Mouse (Mus musculus): ENCODE data around the gene Trabd2b. TPM values are rescaled to one million over a fixed set of nuclear protein-coding genes. Genes with fewer than 3 reads are reported as not detected.

The Trabd2b gene
- total RNA-seq, 1 experiment from 2014 or later = 0.38 TPM

DNA sequence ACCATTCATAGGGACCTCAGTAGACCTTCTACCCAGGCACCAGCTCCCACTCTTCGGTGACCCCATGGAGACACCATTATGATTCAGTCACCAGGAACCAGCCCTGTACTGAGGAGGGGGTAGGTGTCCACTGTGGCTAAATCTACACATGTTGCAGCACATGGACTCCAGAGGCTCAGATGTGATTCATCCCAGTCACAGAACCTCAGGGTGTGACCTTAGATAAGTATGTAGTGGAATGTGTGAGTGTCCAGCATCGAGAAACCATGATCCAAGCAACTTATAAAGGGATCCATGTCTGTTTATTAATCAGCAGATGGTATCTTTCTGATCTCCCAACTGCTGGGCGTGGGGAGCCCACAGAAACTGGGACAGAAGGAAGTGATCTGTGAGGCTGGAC, 18.2 kb upstream of the Trabd2b start:
- ATAC-seq (replicated peaks; ENCODE audit: insufficient number of reproducible peaks, low FRiP score, low TSS enrichment, poor library complexity, severe bottlenecking) = no peak

DNA sequence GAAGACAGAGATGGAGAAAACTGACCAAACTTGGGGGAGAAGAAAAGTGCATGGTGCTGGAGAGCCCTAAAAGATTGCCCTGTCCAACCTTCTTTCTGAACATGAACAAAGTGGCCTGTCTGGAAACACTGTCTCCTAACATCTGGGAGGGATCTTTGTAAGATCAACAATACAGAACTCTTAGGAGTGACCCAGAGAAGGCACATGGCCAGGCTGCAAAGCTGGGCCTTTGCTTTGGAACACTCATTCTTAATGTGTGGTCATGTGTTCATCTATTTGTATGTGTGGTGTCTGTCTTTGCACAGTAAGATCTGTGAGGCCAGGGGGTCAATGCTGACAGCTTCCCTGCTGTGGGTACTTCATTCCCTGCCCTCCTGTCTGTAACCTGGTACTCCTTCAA, 16.9 kb upstream of the Trabd2b start:
- no peak for ATAC-seq (replicated peaks; ENCODE audit: insufficient number of reproducible peaks, low FRiP score, low TSS enrichment, poor library complexity, severe bottlenecking)

DNA sequence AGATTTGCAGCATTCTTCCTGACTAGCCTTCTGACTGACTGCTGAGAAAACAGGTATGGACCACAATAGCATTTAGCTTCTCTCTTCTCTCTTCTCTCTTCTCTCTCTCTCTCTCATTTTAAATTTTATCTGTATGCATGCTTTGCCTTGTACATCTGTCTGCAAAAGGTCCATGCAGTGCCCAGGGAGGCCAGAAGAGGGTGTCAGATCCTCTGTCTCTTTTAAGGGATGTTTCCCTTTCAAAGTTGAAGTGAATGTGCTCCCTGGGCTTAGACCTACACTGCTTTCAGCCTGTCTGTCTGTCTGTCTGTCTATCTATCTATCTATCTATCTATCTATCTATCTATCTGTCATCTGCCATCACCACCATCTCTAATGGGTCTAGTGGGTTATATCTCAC, 8.9 kb upstream of the Trabd2b start:
- ATAC-seq (replicated peaks; ENCODE audit: insufficient number of reproducible peaks, low FRiP score, low TSS enrichment, poor library complexity, severe bottlenecking) = no peak

DNA sequence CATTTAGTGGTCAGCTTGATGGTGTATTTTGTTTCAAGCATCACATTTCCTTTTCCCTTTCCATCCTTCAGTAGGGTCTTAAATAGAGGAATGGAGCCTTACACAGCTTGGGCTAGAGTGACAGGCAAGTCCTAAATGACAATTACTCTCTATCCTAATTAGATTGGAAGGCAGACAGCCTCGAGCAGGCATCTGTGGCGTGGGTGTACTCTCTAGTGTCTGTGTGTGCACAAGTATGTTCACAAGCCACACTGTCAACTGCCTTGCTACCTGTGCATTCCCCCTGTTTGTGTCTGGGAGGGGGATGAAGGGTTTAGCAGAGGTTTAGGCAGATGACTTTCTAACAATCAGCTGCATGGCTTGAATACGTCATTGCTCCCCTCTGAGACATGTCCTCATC, 6.7 kb upstream of the Trabd2b start:
- ATAC-seq (replicated peaks; ENCODE audit: insufficient number of reproducible peaks, low FRiP score, low TSS enrichment, poor library complexity, severe bottlenecking) = no peak

DNA sequence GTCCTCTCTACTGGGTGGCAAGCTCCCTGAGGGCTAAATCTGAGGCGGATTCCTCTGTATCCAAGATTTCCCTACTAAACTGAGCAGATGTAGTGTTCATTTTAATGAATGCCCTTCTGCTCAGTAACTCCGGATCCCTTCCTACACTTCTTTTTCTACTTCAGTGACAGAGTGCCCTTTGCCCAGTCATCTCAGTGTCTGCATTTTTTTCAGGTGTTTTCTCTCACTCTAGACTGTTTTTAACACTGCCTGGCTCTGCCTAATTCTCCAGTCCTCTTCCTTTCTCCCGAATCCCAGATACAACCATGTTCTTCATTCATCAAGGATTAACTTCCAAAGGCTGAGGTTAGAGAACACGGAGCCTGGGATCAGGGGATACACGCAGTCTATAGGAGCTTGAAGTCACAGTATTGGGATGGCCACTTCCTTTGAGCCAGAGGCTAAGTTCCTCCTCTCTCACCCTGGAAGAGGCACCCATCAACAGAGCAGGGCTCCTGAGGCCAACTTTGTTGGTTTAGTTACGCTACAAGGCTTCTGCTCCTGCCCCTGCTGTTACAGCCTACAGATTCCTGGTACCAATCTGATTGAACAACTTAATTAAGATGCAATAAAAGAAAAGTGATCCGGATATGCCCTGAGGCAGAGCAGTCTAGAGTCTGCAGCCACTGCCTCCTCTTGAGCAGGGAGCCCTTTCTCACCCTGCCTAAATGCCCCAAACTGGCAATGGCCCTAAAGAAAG, 4.4 kb upstream of the Trabd2b start:
- no peak for ATAC-seq (replicated peaks; ENCODE audit: insufficient number of reproducible peaks, low FRiP score, low TSS enrichment, poor library complexity, severe bottlenecking)

DNA sequence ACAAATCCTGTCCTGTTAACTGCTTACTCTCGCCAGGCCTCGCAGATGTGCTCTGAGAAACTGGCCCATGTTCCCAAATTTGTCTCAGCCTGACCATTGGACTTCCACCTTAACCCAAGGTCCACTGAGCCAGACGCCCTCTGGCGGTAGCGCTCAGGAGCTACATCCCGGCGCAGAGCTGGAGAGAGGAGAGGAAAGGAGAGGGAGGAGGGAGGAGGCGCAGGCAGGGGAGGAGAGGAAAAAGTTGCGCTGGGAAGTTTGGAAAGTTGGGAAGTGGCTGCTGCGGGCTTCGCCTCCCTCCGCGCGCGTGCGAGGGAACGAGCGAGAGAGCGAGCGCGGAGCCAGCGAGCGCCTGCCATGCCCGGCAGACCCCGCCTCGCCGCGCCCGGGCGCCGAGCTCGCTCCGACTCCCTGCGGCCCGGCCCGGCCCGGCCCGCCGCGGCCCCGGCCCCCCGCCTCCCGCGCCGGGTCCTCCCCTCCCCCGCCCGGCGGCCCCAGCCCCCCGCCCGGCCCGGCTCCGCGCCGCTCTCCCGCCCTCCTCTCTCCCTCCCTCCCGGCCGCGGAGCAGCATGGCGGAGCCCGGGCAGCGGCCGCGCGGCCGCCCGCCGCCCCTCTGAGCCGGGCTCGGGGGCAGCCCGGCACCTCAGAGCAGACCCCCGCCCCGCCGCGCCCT, 706 bp upstream of the Trabd2b start:
- 0 out of 2 replicates have a peak, but pooled peaks have one; percentile 24 for ATAC-seq (replicated peaks; ENCODE audit: insufficient number of reproducible peaks, low FRiP score, low TSS enrichment, poor library complexity, severe bottlenecking)

DNA sequence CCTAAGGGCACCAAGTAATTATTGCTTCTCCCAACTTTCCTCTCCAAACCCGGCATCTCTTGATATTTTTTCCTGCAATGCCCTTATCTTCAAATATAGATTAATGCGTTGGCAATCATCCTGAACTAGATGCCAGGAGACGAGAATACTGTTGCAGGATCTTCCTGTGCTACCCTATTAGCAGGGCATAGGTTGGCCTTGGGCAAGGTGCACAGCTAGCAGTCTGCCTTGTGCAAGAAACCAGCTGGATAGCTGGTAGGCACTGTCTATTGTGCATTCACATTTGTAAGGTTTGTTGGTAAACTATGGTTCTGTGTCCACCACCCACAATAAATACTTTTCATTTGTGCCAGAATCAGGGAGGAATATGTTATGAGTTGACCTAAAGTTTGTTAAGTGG, 992 bp downstream of the Trabd2b start:
- no peak for ATAC-seq (replicated peaks; ENCODE audit: insufficient number of reproducible peaks, low FRiP score, low TSS enrichment, poor library complexity, severe bottlenecking)

DNA sequence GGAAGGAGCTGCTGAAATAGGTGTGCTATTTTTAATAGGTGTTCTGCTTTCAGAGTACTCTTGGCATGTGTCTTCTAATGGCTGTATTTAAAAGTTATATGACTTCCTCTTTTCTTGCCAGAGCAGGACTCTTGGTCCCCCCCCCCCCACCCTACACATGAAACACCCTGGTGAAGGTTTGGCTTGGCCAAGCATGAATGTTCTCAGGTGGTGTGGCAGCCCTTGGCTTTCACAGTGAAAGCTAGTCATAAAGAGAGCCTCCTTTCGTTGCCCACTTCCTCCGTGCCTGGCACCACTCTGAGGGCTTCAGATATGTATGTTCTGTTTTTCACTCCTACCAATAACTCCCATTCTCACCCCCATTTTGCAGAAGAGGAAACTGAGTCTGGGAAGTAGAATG, 1.8 kb downstream of the Trabd2b start:
- ATAC-seq (replicated peaks; ENCODE audit: insufficient number of reproducible peaks, low FRiP score, low TSS enrichment, poor library complexity, severe bottlenecking) = no peak

DNA sequence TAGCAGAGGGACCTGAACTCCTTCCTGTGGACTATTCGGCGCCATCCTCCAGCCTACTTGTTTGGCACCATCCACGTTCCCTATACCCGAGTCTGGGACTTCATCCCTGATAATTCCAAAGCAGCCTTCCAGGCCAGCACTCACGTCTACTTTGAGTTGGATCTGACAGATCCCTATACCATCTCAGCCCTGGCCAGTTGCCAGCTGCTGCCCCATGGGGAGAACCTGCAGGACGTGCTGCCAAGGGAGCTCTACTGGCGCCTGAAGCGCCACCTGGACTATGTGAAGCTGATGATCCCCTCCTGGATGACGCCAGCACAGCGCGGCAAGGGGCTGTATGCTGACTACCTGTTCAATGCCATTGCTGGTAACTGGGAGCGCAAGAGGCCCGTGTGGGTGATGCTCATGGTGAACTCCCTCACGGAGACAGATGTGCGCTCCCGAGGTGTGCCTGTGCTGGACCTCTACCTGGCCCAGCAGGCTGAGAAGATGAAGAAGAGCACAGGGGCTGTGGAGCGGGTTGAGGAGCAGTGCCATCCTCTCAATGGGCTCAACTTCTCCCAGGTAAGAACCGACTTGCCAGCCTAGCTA, 2.5 kb downstream of the Trabd2b start:
- ATAC-seq (replicated peaks; ENCODE audit: insufficient number of reproducible peaks, low FRiP score, low TSS enrichment, poor library complexity, severe bottlenecking) = no peak; the same call in 1 of the 2 replicates

DNA sequence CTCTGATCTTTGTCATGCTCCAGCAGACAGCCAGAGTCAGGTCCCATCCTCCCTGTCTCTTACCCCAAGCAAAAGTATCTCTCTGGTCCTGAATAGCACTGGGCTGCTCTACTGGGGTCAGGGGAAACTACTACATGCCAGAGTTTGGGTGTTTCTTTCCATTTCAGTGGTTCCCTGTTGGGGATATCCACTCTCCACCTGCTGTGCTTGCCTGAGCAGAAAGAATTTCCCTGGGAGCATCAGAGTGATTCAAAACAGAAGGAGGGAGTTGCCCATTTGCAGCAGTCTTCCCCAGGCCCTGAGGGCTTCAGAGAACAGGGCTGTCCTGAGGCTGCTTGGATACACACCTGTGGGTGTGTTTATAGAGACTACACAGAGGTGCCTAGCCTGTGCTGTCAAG, 3.0 kb downstream of the Trabd2b start:
- ATAC-seq (replicated peaks; ENCODE audit: insufficient number of reproducible peaks, low FRiP score, low TSS enrichment, poor library complexity, severe bottlenecking) = no peak

DNA sequence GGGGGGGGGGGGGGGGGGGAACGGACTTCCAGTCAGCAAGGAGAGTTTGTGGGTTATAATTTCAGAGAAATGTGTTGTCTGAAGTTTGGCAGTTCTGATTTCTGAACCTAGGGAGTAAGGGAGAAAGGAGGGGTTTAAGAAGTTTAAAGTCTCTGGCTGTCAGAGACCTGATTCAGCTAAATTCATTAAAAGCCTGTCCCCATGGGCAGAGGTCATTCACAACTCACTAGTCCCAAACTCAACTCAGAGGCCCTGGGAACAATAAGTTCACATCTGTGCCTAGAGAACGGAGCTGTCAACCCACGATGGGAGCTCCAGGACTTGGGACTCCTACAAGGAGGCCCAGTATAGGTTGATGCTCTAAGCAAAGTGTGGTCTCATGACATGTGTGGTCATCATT, 3.5 kb downstream of the Trabd2b start:
- no peak for ATAC-seq (replicated peaks; ENCODE audit: insufficient number of reproducible peaks, low FRiP score, low TSS enrichment, poor library complexity, severe bottlenecking)

DNA sequence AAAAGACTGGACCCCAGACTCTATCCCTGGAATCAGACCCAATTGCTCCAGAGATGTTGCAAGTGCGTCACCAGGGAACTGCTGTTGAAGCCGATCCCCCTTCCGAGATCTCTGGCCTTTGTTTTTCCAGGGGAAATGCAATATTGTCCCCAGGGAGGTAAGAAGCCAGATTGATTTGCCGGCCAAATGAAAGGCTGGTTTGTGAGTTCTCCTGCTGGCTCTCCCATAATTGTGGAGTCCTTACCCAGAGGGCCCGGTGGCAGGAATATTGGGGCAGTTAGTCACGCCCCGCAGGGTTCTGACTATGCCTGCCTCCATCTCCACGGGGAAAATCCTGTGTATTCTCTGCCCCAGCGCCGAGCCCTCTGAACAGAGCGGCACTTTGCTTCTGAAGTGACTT, 3.9 kb downstream of the Trabd2b start:
- ATAC-seq (replicated peaks; ENCODE audit: insufficient number of reproducible peaks, low FRiP score, low TSS enrichment, poor library complexity, severe bottlenecking) = no peak

DNA sequence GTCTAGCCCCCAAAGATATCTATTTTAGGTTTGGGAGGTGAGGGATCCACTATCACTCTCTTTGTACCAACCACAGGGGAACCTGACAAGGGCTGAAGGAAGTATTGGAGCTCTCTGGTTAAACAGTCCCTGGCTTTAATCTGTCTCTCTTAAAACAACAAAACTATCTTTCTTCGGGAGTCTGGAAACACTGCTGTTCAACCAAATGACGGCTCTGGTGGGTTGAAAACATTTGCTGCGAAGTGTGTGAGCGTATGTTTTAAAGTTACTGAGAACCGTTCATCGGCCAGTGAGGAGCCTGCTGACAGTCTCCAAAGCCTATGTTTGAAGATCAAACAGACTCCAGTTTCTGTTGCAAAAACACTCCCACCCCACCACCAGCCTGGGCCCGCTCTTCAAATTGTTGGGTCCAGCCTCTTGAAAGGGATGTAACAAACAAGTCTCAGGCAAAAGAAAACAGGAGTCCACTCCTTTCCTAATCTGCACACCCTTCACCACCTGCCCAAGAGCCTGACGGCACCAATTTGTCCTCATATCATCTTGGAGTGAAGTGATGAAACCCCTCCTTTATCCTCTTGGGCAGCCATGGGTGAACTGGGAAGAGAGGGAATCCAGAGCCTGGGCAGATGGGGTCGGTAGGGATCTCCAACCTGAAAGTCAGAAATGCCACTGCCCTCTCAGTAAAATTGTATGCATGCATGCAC, 4.6 kb downstream of the Trabd2b start:
- ATAC-seq (replicated peaks; ENCODE audit: insufficient number of reproducible peaks, low FRiP score, low TSS enrichment, poor library complexity, severe bottlenecking) = no peak

DNA sequence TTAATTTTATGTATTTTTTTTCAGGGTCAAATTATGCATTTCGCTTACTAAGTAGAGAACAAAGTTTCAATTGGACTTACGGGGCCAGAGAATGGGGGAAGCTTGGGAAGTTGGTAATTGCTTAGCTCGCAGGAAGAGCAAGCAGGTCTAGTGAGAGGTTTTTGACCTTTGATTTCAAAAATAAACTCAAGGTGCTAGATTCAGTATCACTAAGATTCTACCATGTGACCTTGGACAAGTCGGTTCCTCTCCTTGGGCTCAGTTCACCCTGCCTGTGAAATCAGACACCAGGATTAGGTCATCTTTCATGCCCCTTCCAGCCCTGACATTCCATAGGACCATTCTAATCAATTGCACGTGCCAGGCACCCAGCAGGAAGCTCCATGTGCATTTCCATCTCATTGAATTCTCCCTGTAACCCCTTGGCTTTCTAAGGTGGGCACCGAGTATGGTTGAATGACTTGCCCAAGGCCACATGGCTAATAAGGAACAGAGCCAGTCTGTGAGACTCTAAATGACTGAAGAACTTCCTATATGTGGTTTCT, 5.4 kb downstream of the Trabd2b start:
- no peak for ATAC-seq (replicated peaks; ENCODE audit: insufficient number of reproducible peaks, low FRiP score, low TSS enrichment, poor library complexity, severe bottlenecking)

DNA sequence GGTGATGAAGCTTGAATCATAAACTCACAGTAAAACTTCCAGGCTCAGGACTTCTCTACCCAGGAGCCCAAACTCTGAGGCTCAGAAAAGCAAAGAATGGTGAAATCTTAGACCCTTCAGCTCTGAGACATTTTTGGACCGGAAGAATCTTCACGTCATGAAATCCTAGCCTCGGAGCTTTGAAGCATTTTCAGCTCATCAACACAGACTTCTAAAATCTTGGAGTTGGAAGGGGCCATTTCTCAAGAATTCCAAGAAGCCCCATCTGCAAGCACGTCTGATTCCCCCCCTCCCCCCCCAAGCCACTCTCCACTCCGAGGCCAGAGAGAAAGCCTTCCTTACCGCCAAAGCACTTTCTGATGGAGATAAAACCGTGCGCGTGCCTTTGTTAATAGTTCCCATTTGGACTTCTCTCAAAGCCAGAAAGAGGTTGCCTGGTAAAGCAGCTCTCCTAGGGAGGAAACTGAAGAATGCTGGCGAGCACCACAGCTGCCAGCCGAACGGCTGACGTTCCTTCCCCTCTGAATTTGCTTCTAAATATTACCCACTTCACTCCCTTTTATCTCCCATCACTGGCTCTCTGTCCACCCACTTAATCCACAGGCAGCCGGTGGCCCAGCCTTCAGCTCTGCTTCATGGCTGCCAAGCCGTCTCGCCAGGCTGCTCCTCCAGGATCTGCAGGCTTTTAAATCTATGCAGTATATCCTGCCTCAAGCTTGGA, 9.6 kb downstream of the Trabd2b start:
- ATAC-seq (replicated peaks; ENCODE audit: insufficient number of reproducible peaks, low FRiP score, low TSS enrichment, poor library complexity, severe bottlenecking) = no peak

DNA sequence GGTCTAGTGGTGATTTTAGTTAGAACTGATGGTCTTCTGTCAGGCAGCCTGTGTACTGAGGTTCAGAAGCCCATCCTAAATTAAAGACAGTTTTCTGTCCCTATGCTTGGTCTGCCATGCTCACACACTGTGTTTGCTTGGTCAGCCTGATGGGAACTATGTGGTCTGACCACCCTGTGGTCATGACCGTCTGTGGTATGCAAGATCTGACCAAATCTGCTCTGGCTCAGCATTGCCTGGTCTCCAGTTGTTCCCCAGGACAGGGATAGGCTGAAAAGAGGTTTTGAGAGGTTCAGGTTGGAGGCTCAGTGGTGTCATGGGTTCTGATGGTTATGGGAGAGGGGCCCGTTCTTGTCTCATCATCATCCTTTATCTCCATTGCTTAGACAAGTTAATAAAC, 13.6 kb downstream of the Trabd2b start:
- no peak for ATAC-seq (replicated peaks; ENCODE audit: insufficient number of reproducible peaks, low FRiP score, low TSS enrichment, poor library complexity, severe bottlenecking)

DNA sequence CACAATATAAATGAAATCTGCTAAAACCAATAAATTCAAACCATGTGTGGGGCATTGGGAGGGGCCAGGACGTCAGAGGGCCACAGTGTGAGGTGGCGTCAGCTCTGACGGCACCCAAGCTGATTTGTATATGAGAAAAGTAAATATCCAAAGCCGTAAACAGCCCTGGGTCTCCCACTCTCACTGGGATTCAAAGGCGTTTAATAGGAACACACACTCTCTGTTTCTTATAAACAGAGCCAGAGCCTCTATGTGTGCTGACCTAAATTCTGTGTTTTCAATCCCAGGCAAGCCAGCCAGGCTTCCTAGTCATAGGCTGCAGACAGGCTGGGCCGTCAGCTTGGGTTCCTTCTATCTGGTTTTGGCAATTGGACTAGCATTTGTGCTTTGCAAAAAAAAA, 16.6 kb downstream of the Trabd2b start:
- ATAC-seq (replicated peaks; ENCODE audit: insufficient number of reproducible peaks, low FRiP score, low TSS enrichment, poor library complexity, severe bottlenecking) = no peak

DNA sequence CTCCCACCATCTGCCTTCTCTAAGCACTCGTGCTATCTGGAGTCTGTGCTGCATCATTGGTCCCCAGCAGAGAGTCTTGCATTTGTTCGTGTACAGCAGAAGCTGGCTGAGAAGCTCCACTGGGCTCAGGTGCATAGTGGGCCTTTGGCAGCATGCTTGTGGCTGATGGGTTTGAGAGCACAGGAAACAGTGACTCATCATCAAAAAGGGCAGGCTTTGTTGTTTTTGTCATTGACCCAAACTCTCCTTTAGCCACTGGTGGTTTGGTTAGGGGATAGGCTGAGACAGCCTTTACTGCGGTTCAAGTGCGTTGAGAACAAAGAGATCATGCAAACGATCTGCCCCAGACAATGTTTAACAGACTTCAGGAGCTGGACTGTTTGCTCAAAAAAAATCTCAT, 19.3 kb downstream of the Trabd2b start:
- ATAC-seq (replicated peaks; ENCODE audit: insufficient number of reproducible peaks, low FRiP score, low TSS enrichment, poor library complexity, severe bottlenecking) = no peak

DNA sequence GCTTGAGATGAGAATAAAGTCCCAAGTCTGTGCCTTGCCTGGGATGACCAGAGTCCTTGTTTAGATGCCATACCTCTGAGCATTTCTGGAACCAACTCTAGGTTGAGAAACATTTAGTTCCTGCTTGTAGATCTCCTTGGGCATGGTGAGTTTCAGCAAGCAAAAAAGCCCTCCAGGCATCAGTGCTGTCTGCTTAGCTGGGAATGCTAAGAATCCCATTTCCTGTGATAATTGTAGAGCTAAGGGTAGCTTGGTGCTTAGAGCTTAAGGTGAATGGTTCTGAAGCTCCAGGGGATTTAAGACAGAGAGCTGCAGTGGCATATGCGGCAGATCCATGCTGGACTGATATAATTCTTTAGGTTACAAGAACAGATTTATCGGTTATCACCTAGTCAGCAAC, 26.2 kb downstream of the Trabd2b start:
- no peak for ATAC-seq (replicated peaks; ENCODE audit: insufficient number of reproducible peaks, low FRiP score, low TSS enrichment, poor library complexity, severe bottlenecking)
